20 mouse cellular contexts compared by ENCODE assay signal in genomic region chr17:56165671-56166070, GRCm38 (mm10). TPM values are rescaled to one million over a fixed set of nuclear protein-coding genes. Genes with fewer than 3 reads are reported as not detected.
DNase-seq lines count a peak whose midpoint lies in the region; ATAC-seq and TF ChIP-seq lines count a peak whose summit lies in the region.
"Had no signal": no experiment of that assay in that cellular context is flagged by ENCODE, and none has a peak within 500 bp of the region (broad histone marks: within the 10 kb centered on the region; RNA-seq: fewer than 3 reads in every experiment).

No protein-coding gene starts in this region.

- H3K9me3 ChIP-seq in hindbrain, embryonic 11.5 days (ENCODE audit: control insufficient read depth, low read length) = no peaks in the 10 kb centered on the region
- no peaks in the 10 kb centered on the region for H3K9me3 ChIP-seq in hindbrain, embryonic 15.5 days
- no peaks in the 10 kb centered on the region for H3K9me3 ChIP-seq in neural tube, embryonic 12.5 days
- no peaks in the 10 kb centered on the region for H3K9me3 ChIP-seq in liver, postnatal 0 days (ENCODE audit: low read length)
- H3K9me3 ChIP-seq: embryonic facial prominence, embryonic 15.5 days; forebrain, embryonic 13.5 days; heart, embryonic 12.5 days; limb, embryonic 10.5 days; liver, embryonic 13.5 days; megakaryocyte, embryonic 14.5 days had no signal

- 0 out of 2 replicates have a peak, but pooled peaks have one; percentile 6 for ATAC-seq in hindbrain, embryonic 11.5 days (ENCODE audit: low FRiP score)
- no peak for ATAC-seq in hindbrain, embryonic 15.5 days (ENCODE audit: low FRiP score, low read depth)
- ATAC-seq in neural tube, embryonic 12.5 days (ENCODE audit: low FRiP score, low read depth) = no peak
- ATAC-seq in liver, postnatal 0 days = no peak
- no peak for ATAC-seq in megakaryocyte-erythroid progenitor cell, adult 5-6 weeks (replicated peaks; ENCODE audit: low FRiP score, low TSS enrichment, poor library complexity, severe bottlenecking)
- ATAC-seq: forebrain, embryonic 13.5 days had no signal

- no peaks in the 10 kb centered on the region for H3K36me3 ChIP-seq in hindbrain, embryonic 11.5 days (ENCODE audit: control insufficient read depth, insufficient read depth, low read length)
- no peaks in the 10 kb centered on the region for H3K36me3 ChIP-seq in hindbrain, embryonic 15.5 days
- H3K36me3 ChIP-seq in neural tube, embryonic 12.5 days = no peaks in the 10 kb centered on the region
- no peaks in the 10 kb centered on the region for H3K36me3 ChIP-seq in liver, postnatal 0 days (replicated peaks; ENCODE audit: insufficient read depth, low read length)
- H3K36me3 ChIP-seq: embryonic facial prominence, embryonic 15.5 days; heart, embryonic 12.5 days; limb, embryonic 10.5 days; liver, embryonic 13.5 days had no signal

- no peak overlapping the region for H3K4me3 ChIP-seq in hindbrain, embryonic 11.5 days (ENCODE audit: low read depth, low read length)
- no peak overlapping the region for H3K4me3 ChIP-seq in hindbrain, embryonic 15.5 days
- H3K4me3 ChIP-seq in neural tube, embryonic 12.5 days = no peak overlapping the region
- H3K4me3 ChIP-seq in liver, postnatal 0 days (ENCODE audit: low read depth, low read length) = no peak overlapping the region
- H3K4me3 ChIP-seq: embryonic facial prominence, embryonic 15.5 days; forebrain, embryonic 13.5 days; heart, embryonic 12.5 days; layer of hippocampus, adult 2 months; limb, embryonic 10.5 days; liver, embryonic 13.5 days; megakaryocyte, embryonic 14.5 days had no signal

- H3K27me3 ChIP-seq in hindbrain, embryonic 11.5 days (ENCODE audit: control insufficient read depth, insufficient read depth, low read length) = 0 out of 2 replicates have a peak, but pooled peaks cover 2% of the 10 kb centered on the region
- H3K27me3 ChIP-seq in hindbrain, embryonic 15.5 days = peaks cover 9% of the 10 kb centered on the region; the same call in 1 of the 2 replicates
- H3K27me3 ChIP-seq in neural tube, embryonic 12.5 days (replicated peaks) = no peaks in the 10 kb centered on the region
- H3K27me3 ChIP-seq in liver, postnatal 0 days (ENCODE audit: insufficient read depth, low read length) = no peaks in the 10 kb centered on the region
- H3K27me3 ChIP-seq: embryonic facial prominence, embryonic 15.5 days had no signal

- peak overlapping the region; percentile 14 for H3K27ac ChIP-seq in hindbrain, embryonic 11.5 days (ENCODE audit: low read depth, low read length)
- H3K27ac ChIP-seq in hindbrain, embryonic 15.5 days (replicated peaks) = no peak overlapping the region; the same call in 1 of the 2 replicates
- H3K27ac ChIP-seq in neural tube, embryonic 12.5 days = no peak overlapping the region
- no peak overlapping the region for H3K27ac ChIP-seq in liver, postnatal 0 days (ENCODE audit: low read depth)
- H3K27ac ChIP-seq: embryonic facial prominence, embryonic 15.5 days; forebrain, embryonic 13.5 days; layer of hippocampus, adult 2 months; limb, embryonic 10.5 days; liver, embryonic 13.5 days had no signal

- WGBS in hindbrain, embryonic 11.5 days = 53% methylated on average over 11 of the region's 11 CpGs
- 28% methylated on average over 11 of the region's 11 CpGs for WGBS in hindbrain, embryonic 15.5 days
- whole genome bisulfite sequencing in neural tube, embryonic 12.5 days = 31% methylated on average over 11 of the region's 11 CpGs
- 78% methylated on average over 11 of the region's 11 CpGs for WGBS in liver, postnatal 0 days (ENCODE audit: insufficient replicate concordance)

- H3K4me1 ChIP-seq in hindbrain, embryonic 11.5 days (replicated peaks; ENCODE audit: control insufficient read depth, insufficient read depth, low read length) = peaks cover 12% of the 10 kb centered on the region; the same call in 1 of the 2 replicates
- H3K4me1 ChIP-seq in hindbrain, embryonic 15.5 days (replicated peaks) = peaks cover 24% of the 10 kb centered on the region
- peaks cover 35% of the 10 kb centered on the region for H3K4me1 ChIP-seq in neural tube, embryonic 12.5 days
- H3K4me1 ChIP-seq in liver, postnatal 0 days (ENCODE audit: insufficient read depth) = peaks cover 26% of the 10 kb centered on the region

- no peak overlapping the region for H3K4me2 ChIP-seq in hindbrain, embryonic 11.5 days (replicated peaks; ENCODE audit: low read depth, low read length)
- 0 out of 2 replicates have a peak overlapping the region, but pooled peaks have one; percentile 16 for H3K4me2 ChIP-seq in hindbrain, embryonic 15.5 days
- peak overlapping the region; percentile 30; the same call in 1 of the 2 replicates for H3K4me2 ChIP-seq in neural tube, embryonic 12.5 days (replicated peaks)
- H3K4me2 ChIP-seq in liver, postnatal 0 days (ENCODE audit: low read depth, low read length) = no peak overlapping the region
- H3K4me2 ChIP-seq: embryonic facial prominence, embryonic 15.5 days; forebrain, embryonic 13.5 days; heart, embryonic 12.5 days; liver, embryonic 13.5 days had no signal

- DNase-seq in kidney, postnatal 4 days = peak; percentile 36 to 48
- DNase-seq in kidney, postnatal 25 days = no peak
- no peak for DNase-seq in hindbrain, embryonic 11.5 days (ENCODE audit: low spot score)
- no peak for DNase-seq in liver, postnatal 0 days
- no peak for DNase-seq in gastrocnemius, postnatal 14 days
- DNase-seq: cerebellum, postnatal 14 days; embryo, embryonic 11 days; kidney, adult 18-20 months; liver, embryonic 13.5 days; lung, postnatal 10 days had no signal

- no peak for TF ChIP-seq EP300 in liver, postnatal 0 days (IDR thresholded peaks at IDR 0.05; ENCODE audit: low read depth)

- intact Hi-C loops in gastrocnemius, postnatal 14 days (cut with DNase I; ENCODE audit: low total_unique reads) = no loop called here

- no peak for TF ChIP-seq CTCF in liver, postnatal 0 days (IDR thresholded peaks at IDR 0.05; ENCODE audit: low read depth)

- H3K9ac ChIP-seq in hindbrain, embryonic 11.5 days (ENCODE audit: low read depth, low read length) = no peak overlapping the region
- no peak overlapping the region for H3K9ac ChIP-seq in hindbrain, embryonic 15.5 days
- H3K9ac ChIP-seq in neural tube, embryonic 12.5 days = 0 out of 2 replicates have a peak overlapping the region, but pooled peaks have one; percentile 35
- H3K9ac ChIP-seq in liver, postnatal 0 days (replicated peaks) = no peak overlapping the region
- H3K9ac ChIP-seq: embryonic facial prominence, embryonic 15.5 days; forebrain, embryonic 13.5 days; heart, embryonic 12.5 days; liver, embryonic 13.5 days had no signal

RNA-seq across cellular contexts. Expression of gene Tnfaip8l1, which starts 3.4 kb away (rescaled TPM):
- polyA plus RNA-seq in hindbrain, embryonic 11.5 days (2014; fragmentation: Nextera tagmentation; extraction: Ambion mirVana) = 8.5 and 9.9 TPM in 2 replicates
- 9.5 and 10.7 TPM in 2 replicates for polyA plus RNA-seq in hindbrain, embryonic 15.5 days (2015; fragmentation: Nextera tagmentation; extraction: Ambion mirVana)
- polyA plus RNA-seq in neural tube, embryonic 12.5 days (2016; fragmentation: Nextera tagmentation; extraction: Ambion mirVana) = 8.9 and 9.8 TPM in 2 replicates
- polyA plus RNA-seq in liver, postnatal 0 days (2015; fragmentation: Nextera tagmentation; extraction: Ambion mirVana) = 2.8 and 3.3 TPM in 2 replicates
- total RNA-seq in megakaryocyte-erythroid progenitor cell, adult 5-6 weeks (2014; fragmentation: Nextera tagmentation) = 0.76 and 1.6 TPM in 2 replicates
- not detected in 2 replicates for total RNA-seq in megakaryocyte-erythroid progenitor cell, adult 5-6 weeks (2017)
- 1 to 10 TPM; 3.5 TPM for total RNA-seq in gastrocnemius, postnatal 14 days (2021)

RNA-seq across cellular contexts. Expression of gene Mydgf, which starts 18.0 kb away (rescaled TPM):
- polyA plus RNA-seq in hindbrain, embryonic 11.5 days (2014; fragmentation: Nextera tagmentation; extraction: Ambion mirVana) = 62.1 and 62.9 TPM in 2 replicates
- polyA plus RNA-seq in hindbrain, embryonic 15.5 days (2015; fragmentation: Nextera tagmentation; extraction: Ambion mirVana) = 76.2 and 78.6 TPM in 2 replicates
- polyA plus RNA-seq in neural tube, embryonic 12.5 days (2016; fragmentation: Nextera tagmentation; extraction: Ambion mirVana) = 65.5 and 65.9 TPM in 2 replicates
- 45.8 and 49.8 TPM in 2 replicates for polyA plus RNA-seq in liver, postnatal 0 days (2015; fragmentation: Nextera tagmentation; extraction: Ambion mirVana)
- total RNA-seq in megakaryocyte-erythroid progenitor cell, adult 5-6 weeks (2014; fragmentation: Nextera tagmentation) = 28.7 and 59.7 TPM in 2 replicates
- 21.5 and 25.3 TPM in 2 replicates for total RNA-seq in megakaryocyte-erythroid progenitor cell, adult 5-6 weeks (2017)
- 10 to 100 TPM; 23.4 to 26.4 TPM for total RNA-seq in gastrocnemius, postnatal 14 days (2021)

RNA-seq across cellular contexts. Expression of gene Sema6b, which starts 25.5 kb away (rescaled TPM):
- 2.5 and 2.6 TPM in 2 replicates for polyA plus RNA-seq in hindbrain, embryonic 11.5 days (2014; fragmentation: Nextera tagmentation; extraction: Ambion mirVana)
- 17.4 and 19.2 TPM in 2 replicates for polyA plus RNA-seq in hindbrain, embryonic 15.5 days (2015; fragmentation: Nextera tagmentation; extraction: Ambion mirVana)
- 12.5 and 13.0 TPM in 2 replicates for polyA plus RNA-seq in neural tube, embryonic 12.5 days (2016; fragmentation: Nextera tagmentation; extraction: Ambion mirVana)
- 0.56 and 0.62 TPM in 2 replicates for polyA plus RNA-seq in liver, postnatal 0 days (2015; fragmentation: Nextera tagmentation; extraction: Ambion mirVana)
- total RNA-seq in megakaryocyte-erythroid progenitor cell, adult 5-6 weeks (2014; fragmentation: Nextera tagmentation) = 0.24 TPM in 1 of 2 replicates, not detected in the other
- total RNA-seq in megakaryocyte-erythroid progenitor cell, adult 5-6 weeks (2017) = 0.42 TPM in 1 of 2 replicates, not detected in the other
- total RNA-seq in gastrocnemius, postnatal 14 days (2021) = 10 to 100 TPM in 1 of 2 experiments, 1 to 10 TPM in 1; 9.8 to 12.1 TPM

RNA-seq across cellular contexts. Expression of gene Lrg1, which starts 43.9 kb away (rescaled TPM):
- 0.21 TPM in 1 of 2 replicates, not detected in the other for polyA plus RNA-seq in hindbrain, embryonic 11.5 days (2014; fragmentation: Nextera tagmentation; extraction: Ambion mirVana)
- polyA plus RNA-seq in hindbrain, embryonic 15.5 days (2015; fragmentation: Nextera tagmentation; extraction: Ambion mirVana) = 0.33 and 0.62 TPM in 2 replicates
- 0.14 TPM in 1 of 2 replicates, not detected in the other for polyA plus RNA-seq in neural tube, embryonic 12.5 days (2016; fragmentation: Nextera tagmentation; extraction: Ambion mirVana)
- polyA plus RNA-seq in liver, postnatal 0 days (2015; fragmentation: Nextera tagmentation; extraction: Ambion mirVana) = 256 and 269 TPM in 2 replicates
- total RNA-seq in megakaryocyte-erythroid progenitor cell, adult 5-6 weeks (2014; fragmentation: Nextera tagmentation) = 1.8 TPM in 1 of 2 replicates, not detected in the other
- total RNA-seq in megakaryocyte-erythroid progenitor cell, adult 5-6 weeks (2017) = 2.1 TPM in 1 of 2 replicates, not detected in the other
- 1 to 10 TPM; 2.9 to 5.6 TPM for total RNA-seq in gastrocnemius, postnatal 14 days (2021)
- total RNA-seq: ES-E14 had no signal
- polyA plus RNA-seq: forebrain, embryonic 13.5 days; heart, embryonic 12.5 days had no signal

RNA-seq across cellular contexts. Expression of gene Plin5, which starts 48.3 kb away (rescaled TPM):
- polyA plus RNA-seq in hindbrain, embryonic 11.5 days (2014; fragmentation: Nextera tagmentation; extraction: Ambion mirVana) = 0.20 and 0.28 TPM in 2 replicates
- 1.7 and 2.5 TPM in 2 replicates for polyA plus RNA-seq in hindbrain, embryonic 15.5 days (2015; fragmentation: Nextera tagmentation; extraction: Ambion mirVana)
- 0.30 and 0.38 TPM in 2 replicates for polyA plus RNA-seq in neural tube, embryonic 12.5 days (2016; fragmentation: Nextera tagmentation; extraction: Ambion mirVana)
- 57.3 and 58.4 TPM in 2 replicates for polyA plus RNA-seq in liver, postnatal 0 days (2015; fragmentation: Nextera tagmentation; extraction: Ambion mirVana)
- total RNA-seq in megakaryocyte-erythroid progenitor cell, adult 5-6 weeks (2014; fragmentation: Nextera tagmentation) = not detected in 2 replicates
- total RNA-seq in megakaryocyte-erythroid progenitor cell, adult 5-6 weeks (2017) = 0.23 TPM in 1 of 2 replicates, not detected in the other
- 10 to 100 TPM; 17.6 to 48.3 TPM for total RNA-seq in gastrocnemius, postnatal 14 days (2021)

Comparison
In these comparisons a context has a peak if more than half of its experiments do, and no peak if none do; other contexts are left out.
1. DNase-seq: peak in kidney, postnatal 4 days (2 of 2); none in kidney, postnatal 25 days (0 of 2), hindbrain, embryonic 11.5 days (single experiment), liver, postnatal 0 days (single experiment) and gastrocnemius, postnatal 14 days (single experiment).
2. H3K4me2 ChIP-seq: peak in hindbrain, embryonic 15.5 days (single experiment) and neural tube, embryonic 12.5 days (single experiment); none in hindbrain, embryonic 11.5 days (single experiment) and liver, postnatal 0 days (single experiment).